Mouse (Mus musculus) left cerebral cortex, postnatal 25 days (tissue): ENCODE data around the gene Numa1. TPM values are rescaled to one million over a fixed set of nuclear protein-coding genes. Genes with fewer than 3 reads are reported as not detected.
"Not testable (repeated sequence)": the region's sequence is repeated elsewhere in the genome, so short reads cannot be mapped to it uniquely, and the experiment has no call there.

Source experiments
- DNase-seq, 2 experiments: peaks; one replicate each; pipeline ENCODE4 v3.0.0; 2022; ENCODE audit warnings: low spot score in 2 of 2, mixed read lengths in 1 of 2
- intact Hi-C: fragments of 180-260 bp; cut with DNase I; formaldehyde crosslinking; loops from one replicate; pipeline ENCODE4 v1.15.1; 2025
- total RNA-seq, 2 experiments: library from RNA; stranded (reverse); gene quantifications; 2 replicates each; pipeline ENCODE4 v1.2.3; 2021

The Numa1 gene
- total RNA-seq, 2 experiments from 2014 or later: 77.1 to 83.2 TPM

DNA sequence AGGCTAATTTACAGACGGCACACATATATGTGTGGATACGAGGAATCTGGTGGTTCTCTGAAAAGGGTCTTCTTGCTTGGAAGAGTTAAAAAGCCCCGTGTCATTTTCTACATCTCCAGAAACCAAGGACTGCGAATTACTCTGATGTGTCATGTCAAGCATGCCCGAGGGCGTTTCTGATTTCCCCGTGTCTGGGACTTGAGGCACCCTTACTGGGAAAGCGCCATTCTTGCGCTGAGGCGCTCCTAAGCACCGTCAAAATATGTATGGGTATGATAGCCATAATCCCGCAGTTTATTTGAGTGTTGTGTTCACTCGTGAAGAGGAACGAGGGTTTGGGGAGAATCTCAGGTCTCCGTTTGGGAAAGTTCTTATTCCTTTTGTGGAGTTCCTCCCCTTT is 611 bp upstream of the Numa1 start:
- intact Hi-C loops: loop anchor here (5.0 kb wide), 1 partner anchor 134 kb away; the partner anchor contains the start of genes Rnf121, Xndc1 and Xntrpc
- no peak for DNase-seq

DNA sequence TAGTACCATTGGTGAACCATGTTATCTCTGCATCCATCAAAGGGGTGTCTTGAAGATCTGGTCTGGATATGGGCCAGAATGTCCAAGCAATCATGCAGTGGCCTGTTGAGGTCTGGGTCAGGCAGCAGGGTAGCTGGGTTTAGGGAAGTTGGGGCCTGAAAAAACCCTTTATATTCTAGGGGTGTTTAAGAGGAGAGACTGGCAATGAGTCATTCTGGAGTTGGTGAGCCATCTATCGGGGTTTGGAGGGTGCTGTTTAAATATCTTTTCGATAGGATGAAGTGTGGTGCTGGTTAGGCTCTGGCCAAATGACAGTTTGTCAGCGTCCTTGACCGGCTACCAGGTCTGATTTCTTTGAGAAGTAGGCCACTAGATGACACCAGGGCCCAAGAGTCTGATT is 2.0 kb downstream of the Numa1 start:
- no peak for DNase-seq
- intact Hi-C loops: loop anchor here (2.0 kb wide), 1 partner anchor 35 kb away; no protein-coding TSS in a partner anchor

DNA sequence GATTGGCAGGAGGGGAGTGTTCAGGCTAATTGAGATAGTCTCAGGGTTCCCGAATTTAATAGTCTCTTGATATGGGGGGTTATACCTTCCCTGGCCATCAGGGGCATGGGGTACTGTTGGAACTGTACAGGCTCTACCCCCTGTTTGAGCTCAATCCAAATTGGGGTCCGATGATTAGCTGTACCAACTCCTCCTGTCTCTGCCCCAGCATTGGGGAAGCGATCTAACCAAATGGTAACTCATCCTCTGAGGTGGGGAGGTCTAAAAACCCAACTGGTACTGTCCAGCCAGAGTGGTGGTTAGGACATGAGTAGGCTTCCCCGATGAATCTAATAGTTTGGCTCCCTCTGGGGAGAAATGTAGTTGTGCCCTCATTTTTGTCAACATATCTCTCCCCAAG is 3.1 kb downstream of the Numa1 start:
- intact Hi-C loops: no loop called here
- DNase-seq: no peak

DNA sequence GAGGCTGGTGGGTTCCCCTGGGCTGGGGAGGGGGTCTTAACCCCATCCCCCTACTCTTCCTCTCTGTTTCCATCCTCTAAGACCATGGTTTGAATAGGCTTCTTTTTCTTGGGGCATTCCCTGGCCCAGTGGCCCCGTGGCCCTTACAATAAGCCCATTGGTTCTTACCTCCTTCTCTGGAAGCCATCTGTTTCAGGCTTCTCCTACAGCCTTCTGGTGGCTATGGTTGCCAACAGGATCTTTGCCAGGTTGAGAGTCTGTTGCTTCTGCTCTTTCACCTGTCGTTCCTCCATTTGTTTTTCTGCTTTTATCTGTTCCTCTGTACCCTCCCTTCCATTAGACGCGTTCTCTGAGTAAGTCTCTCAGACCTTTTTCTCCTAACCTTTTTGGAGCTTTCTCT is 3.7 kb downstream of the Numa1 start:
- intact Hi-C loops: no loop called here
- DNase-seq: peak in 1 of 2 experiments; percentile 44

DNA sequence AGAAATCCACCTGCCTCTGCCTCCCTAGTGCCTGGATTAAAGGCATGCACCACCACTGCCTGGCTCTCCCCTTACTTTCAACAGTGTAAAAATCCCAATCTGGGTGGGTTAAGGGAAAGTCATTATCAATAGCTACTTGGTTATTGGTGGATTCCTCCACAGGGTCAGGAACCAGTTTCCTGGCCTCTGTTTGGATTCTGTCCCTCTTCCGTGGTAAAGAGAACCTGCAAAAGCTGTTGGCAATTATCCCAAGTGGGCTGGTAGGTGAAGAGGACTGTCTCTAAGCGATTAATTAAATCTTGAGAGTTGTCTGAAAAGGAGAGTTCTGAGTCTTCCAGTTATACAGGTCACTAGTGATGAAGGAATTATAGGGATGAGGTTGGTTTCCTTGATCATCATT is 4.4 kb downstream of the Numa1 start:
- intact Hi-C loops: no loop called here
- no peak for DNase-seq

DNA sequence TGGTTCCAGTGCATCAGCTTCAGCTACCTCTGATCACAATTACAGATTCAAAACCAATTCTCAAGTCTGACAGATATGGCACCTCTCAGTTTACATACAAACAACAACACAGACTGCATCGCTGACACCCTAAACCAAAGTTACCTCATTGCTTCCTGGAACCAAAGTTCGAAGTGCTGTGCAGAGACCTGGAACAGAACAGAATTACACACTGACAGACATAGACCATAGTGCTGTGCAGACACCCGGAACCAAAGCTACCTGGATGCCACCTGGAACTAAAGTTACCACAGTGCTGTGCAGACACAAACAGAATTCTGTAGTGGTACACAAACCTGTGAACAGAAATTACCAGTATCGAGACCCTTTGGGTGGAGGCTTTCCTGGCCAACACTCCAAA is 5.8 kb downstream of the Numa1 start:
- DNase-seq: no peak
- intact Hi-C loops: no loop called here

DNA sequence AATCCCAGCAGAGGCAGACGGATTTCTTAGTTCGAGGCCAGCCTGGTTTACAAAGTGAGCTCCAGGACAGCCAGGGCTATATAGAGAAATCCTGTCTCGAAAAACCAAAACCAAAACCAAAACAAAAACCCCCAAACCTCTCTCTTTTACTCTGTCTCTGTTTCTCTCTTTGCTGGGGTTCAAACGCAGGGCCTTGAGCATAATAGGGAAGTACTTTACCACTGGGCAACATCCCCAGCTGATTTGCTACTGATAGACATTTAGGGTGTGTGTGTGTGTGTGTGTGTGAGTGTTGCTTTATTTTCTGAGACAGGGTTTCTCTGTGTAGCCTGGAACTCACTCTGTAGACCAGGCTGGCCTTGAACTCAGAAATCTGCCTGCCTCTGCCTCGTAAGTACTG is 15.1 kb downstream of the Numa1 start:
- intact Hi-C loops, DNase-seq: not testable (repeated sequence)

DNA sequence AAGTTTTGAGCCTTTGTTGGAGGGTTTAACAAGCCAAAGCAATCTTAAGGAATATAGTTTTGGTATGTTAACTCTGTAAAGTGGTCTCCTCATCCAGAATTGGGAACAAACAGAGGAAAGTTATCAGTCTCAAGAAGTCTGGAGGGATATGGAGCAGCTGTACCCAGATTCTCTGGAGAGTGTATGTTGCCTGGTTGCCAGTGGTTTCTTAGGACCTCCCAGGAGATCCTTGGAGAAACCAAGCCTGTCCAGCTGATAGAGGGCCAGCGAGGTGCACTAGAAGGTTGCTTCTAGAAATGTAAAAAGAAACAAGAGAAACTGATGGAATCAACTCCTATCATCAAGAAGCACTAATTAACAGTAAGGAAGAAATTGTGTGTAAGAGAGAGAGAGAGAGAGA is 17.7 kb downstream of the Numa1 start:
- intact Hi-C loops: no loop called here
- no peak for DNase-seq

DNA sequence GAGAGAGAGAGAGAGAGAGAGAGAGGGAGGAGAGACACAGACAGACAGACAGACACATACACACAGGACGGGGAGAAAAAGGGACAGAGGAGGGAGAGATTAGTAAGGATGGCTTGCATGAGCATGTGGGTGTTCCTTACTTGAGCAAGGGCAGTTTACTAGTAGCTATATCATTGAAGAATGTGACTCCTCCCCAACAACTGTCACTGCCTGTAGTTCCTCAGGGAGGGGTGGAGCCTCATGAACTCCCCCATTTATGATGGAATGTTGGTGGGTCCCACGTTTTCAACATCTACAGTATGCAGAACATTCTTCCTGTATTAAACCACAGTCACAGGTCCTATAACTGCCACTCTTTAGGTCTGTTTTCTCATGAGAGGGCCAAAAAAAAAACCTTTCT is 18.2 kb downstream of the Numa1 start:
- DNase-seq: no peak
- intact Hi-C loops: no loop called here

DNA sequence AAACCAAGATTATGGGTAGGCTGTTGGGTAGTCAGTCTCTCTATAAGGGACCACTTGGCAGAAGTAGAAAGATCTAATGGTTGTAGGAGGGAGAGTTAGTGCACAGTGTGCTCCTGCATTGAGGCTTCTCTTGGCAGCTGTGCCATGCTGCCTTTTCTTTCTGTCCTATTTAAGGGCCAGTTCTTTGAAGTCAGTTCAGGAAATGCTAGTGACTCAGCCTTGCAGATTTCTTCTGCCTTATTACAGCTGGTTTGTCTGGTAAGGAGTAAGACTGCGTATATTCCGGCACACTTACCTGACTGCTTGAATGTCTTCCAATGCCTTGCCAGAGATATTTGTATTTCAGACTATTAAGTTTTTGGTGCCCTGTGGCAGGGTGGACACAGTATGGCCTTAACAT is 20.3 kb downstream of the Numa1 start:
- peak; percentile 18 to 78 for DNase-seq
- intact Hi-C loops: no loop called here

DNA sequence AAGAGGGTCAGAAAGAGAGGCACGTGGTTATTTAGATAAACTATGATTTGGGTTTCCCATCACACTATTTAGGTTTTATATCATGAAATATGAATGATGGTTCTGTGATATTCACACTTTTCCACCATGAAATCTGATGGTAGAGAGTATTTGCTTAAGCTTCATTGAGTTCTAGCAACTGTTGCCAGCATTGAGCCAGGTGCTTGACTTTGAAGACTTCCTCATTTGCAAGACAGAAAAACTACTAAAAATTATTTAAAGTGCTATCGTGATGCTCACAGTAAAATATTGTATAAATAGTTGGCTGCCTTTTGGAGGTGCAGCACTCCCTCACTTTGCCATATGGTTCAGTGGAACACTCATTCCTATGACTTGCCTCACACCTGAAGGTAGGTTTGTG is 21.4 kb downstream of the Numa1 start:
- DNase-seq: no peak
- intact Hi-C loops: no loop called here

DNA sequence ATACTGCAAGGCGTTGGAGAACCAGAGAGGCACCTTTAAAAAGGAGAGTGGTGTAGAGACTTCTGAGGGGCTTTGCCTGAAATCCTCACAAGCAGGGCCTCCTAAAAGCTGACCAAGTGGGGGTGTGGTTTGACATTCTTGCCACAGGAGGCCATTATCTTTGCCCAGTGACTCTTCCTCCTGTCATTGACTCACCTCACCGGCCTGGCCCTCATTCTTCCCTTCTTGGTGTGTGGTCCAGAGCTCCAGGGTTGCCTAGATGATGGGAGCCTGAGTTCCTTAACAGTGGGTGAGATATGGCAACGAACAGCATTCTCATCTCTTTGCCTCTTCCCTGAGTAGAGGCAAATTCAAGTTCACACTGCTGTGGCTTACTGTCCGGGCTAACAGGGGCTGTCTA is 22.0 kb downstream of the Numa1 start:
- intact Hi-C loops: no loop called here

DNA sequence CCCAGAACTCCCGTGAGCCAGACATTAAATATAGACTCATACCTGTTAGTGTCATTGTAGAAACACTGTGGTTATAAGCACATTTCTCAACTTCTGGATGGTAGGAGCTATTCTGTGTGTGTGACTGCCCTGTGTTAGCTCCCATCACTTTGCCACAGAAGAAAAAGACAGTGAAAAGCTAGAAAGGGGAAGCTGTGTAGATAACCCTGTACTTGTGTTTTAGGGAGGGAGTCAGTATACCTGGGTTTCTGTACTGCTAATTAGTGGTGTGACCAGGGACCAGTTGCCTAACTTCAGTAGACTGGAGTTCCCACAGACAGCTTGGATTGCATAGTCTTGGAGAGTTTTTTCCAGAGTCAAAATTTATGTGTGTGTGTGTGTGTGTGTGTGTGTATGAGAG is 22.6 kb downstream of the Numa1 start:
- intact Hi-C loops: no loop called here
- no peak for DNase-seq

More for the DNA sequence above, 22.0 kb downstream of the Numa1 start:
- DNase-seq: no peak

DNA sequence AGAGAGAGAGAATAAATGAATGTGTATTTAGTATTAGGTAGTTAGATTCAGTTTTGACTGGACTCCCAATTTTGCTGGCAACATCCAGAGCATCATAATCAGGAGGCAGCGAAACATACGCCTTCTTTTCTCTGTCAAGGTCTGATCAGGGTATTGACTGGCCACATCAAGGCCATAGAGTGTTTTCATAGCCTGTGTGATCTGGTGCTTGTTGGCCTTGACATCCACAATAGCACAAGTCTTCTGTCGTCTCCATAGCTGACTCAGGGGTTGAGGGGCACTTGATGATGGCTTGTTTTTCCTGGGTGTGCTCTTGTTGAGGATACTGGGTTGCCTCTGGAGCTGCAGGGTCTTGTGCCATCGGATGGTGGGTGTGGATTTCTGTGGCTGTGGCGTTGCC is 23.0 kb downstream of the Numa1 start:
- intact Hi-C loops: no loop called here
- DNase-seq: no peak

DNA sequence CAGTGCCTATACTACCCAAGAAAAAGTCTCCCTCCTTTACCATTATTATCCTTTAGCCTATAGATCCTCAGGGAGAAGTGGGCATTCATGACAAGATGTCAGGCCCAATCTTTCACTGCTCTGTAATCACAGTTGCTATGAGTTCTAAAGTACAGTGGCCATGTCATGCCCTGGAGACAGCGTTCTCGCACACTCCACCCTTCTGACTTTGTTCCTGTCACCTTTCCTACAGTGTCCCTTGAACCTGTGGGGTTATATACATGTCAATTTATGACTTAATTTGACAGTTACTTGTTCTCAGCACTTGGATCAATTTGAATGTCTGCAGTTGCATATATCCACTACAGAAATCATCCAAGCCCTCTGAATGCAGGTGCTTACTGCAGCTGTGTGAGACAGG is 28.9 kb downstream of the Numa1 start:
- DNase-seq: no peak
- intact Hi-C loops: no loop called here

DNA sequence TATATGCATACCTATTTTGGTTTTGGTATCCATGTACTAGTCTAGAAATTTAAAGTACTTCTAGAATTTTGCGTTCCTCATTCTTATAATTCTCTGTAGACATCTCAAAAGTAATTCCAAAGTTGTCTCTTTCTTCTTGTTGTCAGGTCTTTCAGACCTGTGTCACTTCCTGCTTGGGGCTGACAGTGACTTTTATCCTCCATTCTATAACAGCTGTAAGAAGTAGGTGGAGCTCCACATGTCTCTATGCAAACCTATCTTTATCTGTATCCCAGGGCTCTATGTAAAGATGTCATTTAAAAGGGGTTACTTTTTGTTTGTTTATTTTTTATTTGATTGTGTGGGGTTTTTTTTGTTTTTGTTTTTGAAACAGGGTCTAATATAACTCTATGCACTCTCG is 29.7 kb downstream of the Numa1 start:
- intact Hi-C loops: no loop called here
- no peak for DNase-seq

DNA sequence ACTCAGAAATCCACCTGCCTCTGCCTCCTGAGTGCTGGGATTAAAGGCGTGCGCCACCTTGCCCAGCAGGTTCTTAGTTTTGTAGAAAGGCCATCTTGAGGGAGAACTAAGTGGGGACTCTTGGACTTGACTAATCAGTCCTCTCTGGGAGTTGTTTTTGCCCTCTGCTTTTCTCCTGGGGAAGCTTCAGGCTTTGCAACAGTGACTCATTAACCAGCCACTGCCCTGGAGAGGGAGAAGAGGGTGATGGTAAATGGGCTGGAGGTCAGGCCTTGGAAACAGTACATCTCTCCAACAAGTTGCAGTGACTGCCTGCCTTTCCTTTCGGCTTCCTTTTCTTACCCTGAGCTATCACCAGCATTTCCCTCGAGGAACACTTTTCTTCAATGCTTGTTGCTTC is 30.6 kb downstream of the Numa1 start:
- no peak for DNase-seq
- intact Hi-C loops: no loop called here

DNA sequence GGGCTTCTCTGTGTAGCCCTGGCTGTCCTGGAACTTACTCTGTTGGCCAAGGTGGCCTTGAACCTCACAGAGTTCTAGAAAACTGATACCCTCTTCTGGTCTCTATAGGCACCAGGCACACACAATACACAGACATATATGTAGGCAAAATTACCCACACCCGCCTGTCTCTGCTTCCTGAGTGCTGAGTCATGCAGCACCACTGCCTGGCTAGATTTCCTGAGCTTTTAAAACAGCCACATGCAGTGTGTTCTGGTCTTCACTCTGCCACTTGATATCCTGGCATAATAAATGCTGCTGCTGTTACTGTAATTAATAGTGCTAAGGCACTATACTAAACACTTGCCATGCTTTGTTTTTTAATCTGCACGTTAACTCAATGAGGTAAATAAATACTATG is 31.7 kb downstream of the Numa1 start:
- intact Hi-C loops: no loop called here
- DNase-seq: no peak

DNA sequence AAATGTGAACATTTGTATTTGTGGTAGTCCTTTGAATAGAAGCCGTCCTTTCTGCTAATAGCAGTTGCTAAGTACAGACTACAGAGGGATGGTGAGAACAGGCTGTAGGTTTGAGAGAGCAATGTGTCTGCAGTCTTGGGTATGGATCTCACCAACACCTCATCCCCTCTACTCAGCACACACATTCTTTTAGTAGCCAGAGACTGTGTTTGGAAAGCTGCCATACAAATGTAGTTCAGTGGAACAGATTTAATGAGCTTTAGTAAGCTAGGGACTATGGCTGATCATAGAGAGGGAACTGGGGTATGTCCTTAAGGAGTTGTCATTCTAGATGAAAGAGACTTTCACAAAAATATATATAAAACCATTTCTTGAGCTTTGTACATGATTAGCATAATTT is 33.3 kb downstream of the Numa1 start:
- DNase-seq: peak in 1 of 2 experiments; percentile 55
- intact Hi-C loops: no loop called here

DNA sequence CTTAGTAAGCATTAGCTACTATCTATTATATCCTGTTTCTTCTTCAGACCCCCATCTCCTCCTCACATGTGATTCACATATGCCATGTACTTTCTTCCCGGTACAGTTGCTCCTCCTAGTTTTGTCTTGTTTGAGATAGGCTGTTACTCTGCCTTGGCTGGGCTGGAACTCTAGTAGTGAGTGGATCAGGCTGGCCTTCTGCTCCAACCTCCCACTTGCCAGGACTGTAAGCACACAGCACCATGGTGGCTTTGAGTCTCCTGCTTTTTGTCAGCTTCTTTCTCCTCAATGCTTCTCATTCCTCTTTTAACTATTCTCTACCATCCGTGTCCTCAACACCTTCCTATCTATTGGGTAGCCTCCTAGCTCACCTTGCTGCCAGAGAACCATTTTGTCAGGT is 34.8 kb downstream of the Numa1 start:
- intact Hi-C loops: no loop called here
- no peak for DNase-seq

DNA sequence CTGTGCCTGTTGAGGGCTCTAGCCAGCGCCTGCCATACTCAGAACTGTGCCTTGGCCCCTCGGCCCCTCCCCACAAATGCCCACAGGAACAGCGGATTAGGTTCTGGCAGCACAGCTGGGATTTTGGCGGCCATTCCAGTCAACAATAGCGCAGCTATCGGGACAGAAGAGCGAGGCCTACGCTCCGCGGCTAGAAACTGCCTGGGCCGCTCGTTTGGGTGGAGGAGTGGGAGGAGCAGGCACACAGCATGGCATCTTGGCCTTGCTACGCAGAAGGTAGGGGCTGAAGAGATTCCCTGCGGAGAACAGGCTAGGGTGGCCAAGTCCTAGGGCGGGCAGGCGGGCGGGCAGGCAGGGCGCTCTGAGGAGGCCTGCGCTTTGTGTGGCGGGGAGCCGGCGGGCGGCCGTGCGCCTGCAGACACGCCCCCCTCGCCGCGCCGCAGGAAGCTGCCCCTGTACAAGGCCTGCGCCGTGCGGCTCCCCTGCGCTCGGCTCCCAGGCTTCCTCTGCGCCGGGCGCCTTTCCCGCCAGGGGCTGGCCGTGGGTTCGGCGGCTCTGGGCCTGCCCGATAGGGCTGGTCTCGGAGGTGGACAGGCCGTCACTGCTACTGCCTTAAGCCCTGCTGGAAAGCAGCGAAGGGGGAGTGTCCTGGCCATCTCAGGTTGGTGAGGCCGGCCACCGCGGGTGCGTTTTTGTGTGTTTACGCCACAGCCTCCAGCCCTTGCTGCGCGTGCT is 36.0 kb downstream of the Numa1 start:
- DNase-seq: peak; percentile 85 to 89
- intact Hi-C loops: loop anchor here (2.0 kb wide), 1 partner anchor 35 kb away; the partner anchor contains the start of gene Numa1

DNA sequence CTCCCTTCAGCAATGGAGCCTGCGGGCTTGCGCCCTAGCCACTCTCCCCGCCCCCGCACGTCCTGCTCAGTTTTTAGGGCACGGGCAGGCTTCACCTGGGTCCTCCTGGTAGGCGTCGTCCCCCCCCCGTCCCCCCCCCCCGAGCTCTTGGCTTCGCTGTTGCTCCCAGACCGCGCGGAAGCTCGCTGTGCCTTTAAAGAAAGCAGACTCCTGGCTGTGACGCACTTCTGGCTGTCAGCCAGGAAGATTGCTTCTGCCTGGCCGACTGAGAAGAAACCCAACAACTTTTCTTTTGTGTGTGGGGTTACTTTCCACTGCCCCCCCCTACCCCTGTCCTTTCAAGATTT is 36.5 kb downstream of the Numa1 start:
- peak; percentile 90 to 92 for DNase-seq
- intact Hi-C loops: loop anchor here (2.0 kb wide), 1 partner anchor 36 kb away; the partner anchor contains the start of gene Numa1
